Mouse (Mus musculus): ENCODE measurements around the gene Arid5a.

GRCm38 (mm10) chr1:36307495-36308280, at the start of gene Arid5a:
- TF ChIP-seq POLR2A (IDR thresholded peaks at IDR 0.05; ENCODE audit: control insufficient read depth, low read depth, low read length) (peak; percentile 99), CTCF (IDR thresholded peaks at IDR 0.05; ENCODE audit: control insufficient read depth, insufficient read depth, insufficient replicate concordance, low read depth, low read length) (no peak)
